Mouse (Mus musculus) megakaryocyte, adult 5-6 weeks (primary cell): ENCODE data around the gene Fbxo42. TPM values are rescaled to one million over a fixed set of nuclear protein-coding genes. Genes with fewer than 3 reads are reported as not detected.

Source experiments
- ATAC-seq: 2 replicates; pipeline ENCODE4 v1.8.0; 2016; ENCODE audit warnings: mild to moderate bottlenecking, inconsistent platforms; ENCODE audit not compliant: poor library complexity, severe bottlenecking
- total RNA-seq, 2 experiments: library from RNA; stranded (forward) in 1 of 2; stranded (reverse) in 1 of 2; fragments of 153-499, 151-499 nt in 1 of 2; fragments of 221-1000, 200-1000 nt in 1 of 2; gene quantifications; 2 replicates each; pipeline versions ENCODE4 v1.2.3 to v1.2.4; 2015 to 2017

Gene Fbxo42
- total RNA-seq, 2 experiments from 2014 or later, result 10.0 to 16.3 TPM

DNA sequence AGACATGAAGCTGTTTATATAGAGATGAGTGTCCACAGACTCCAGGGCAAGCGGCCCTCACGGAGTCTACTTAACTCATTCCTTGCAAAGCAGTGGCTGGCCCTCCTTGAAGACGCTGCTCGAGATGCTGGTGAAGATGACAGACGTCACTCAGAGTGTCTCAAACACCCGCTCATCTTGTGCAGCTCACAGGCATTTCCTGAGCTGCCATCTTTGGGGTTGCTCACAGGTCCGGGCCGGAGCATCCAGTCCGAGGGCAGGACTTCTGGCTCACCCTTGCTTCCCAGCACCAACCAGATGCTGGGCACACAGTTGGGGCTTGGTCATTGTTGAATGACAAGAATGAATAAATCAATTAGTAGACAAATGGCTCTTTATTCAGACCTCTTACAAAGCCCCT, 65.2 kb downstream of the Fbxo42 start:
- no peak for ATAC-seq

DNA sequence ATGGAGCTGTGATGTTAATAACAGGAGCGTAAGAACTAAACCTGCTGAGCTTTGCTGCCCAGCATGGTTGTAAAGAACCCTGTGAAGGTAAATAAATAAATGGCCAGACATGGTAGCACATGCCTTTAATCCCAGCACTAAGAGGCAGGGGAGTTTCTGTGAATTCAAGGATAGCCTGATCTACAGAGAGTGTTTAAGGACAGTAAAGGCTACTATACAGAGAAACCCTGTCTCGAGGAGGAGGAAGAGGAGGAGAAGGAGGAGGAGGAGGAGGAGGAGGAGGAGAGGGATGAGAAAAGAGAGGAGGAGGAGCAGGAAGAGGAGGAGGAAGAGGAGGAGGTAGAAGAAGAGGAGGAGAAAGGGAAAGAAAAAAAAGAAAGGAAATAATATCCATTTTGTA, 65.6 kb downstream of the Fbxo42 start:
- no peak for ATAC-seq

DNA sequence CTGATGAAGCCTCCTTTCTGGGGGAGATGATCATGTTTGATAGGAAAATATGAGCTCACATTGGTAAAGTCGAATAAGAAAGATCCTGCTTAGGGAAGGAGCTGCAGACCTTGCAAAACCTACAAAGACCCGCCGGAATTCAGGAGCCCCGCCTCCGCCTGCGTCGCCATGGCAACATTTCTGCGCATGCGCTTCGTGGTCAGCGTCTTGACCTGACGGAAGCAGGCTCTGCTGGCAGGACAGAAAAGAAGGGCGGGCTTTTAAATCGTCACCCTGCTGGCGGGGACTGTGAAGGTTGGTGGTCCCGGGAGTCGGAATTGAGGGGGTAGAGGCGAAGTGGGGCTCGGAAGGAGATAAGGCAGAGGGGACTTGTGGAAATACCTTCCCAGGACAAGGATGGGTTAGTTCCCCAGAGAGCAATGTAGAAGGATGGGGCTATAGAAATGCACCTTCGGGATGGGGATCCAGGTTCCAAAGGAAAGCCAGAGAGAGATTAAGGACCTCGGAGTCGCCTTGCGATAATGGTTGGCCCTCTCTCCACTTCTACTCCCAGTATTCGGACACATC, 66.1 kb downstream of the Fbxo42 start, which contains the start of gene Rsg1:
Gene Rsg1, plus strand, starts transcription at position 187 of the 567 bp plus-strand sequence.
- ATAC-seq, result peak; percentile 85

DNA sequence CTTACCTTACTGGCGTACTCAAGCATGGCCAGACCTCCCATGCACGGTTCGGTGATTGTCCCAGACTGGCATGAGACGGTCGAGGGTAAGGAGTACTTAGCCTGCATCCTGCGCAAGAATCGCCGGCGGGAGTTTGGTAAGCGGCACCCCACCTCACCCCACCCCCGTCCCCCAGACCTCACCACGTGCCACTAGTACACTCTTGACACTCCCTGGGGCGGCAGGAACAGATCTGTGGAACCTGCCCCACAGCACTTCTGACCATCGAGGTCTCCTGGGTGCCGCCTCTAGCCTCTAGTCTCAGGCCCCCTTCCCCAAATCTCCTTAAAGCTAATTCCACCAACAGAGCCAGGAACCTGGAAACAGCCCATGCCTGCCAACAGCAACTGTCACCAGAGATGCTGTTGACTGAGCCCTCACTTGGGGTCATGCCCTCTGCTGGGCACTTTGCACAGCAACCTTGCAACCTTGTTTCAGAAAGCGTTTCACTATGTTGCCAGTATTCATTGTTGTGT, 66.7 kb downstream of the Fbxo42 start:
- peak; percentile 66; the same call in 1 of the 2 replicates for ATAC-seq

DNA sequence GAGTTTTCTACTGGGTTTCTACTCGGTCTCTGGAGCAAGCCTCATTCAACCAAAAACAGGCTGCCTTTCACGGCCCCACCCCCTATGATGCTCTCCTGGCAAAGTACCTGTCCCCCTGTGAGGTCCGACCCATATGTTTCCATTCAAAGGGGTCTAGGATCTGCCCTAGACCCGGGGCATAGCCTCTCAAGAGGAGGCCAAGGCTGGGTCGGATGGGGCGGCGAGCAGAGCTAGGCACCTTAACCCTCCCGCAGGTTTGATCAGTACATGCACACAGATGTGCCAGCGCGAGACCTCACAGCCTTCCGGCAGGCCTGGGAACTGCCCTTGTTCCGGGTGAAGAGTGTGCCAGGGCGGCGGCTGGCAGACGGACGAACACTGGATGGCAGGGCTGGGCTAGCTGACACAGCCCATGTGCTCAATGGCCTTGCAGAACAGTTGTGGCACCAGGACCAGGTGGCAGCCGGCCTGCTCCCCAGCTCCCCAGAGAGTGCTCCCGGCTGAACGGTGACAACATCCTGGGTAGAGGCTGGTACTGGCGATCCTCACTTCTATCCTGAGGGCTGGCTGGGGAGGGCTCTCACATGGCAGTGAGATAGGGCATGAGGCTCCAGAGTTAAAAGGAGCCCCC, 72.0 kb downstream of the Fbxo42 start:
- ATAC-seq, result no peak

DNA sequence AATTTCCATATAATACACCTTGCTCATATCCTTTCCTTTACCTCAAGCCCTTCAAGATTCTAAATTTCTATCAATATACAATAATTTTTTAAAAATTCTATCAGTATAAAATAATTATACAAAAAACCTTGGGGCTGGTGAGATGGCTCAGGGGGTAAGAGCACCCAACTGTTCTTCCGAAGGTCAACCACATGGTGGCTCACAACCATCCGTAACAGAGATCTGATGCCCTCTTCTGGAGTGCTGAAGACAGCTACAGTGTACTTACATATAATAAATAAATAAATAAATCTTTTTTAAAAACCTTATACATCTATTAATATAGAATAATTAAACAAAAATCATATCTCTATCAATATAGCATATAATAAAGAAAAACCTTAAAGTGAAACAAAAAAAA, 74.1 kb downstream of the Fbxo42 start:
- no peak for ATAC-seq

DNA sequence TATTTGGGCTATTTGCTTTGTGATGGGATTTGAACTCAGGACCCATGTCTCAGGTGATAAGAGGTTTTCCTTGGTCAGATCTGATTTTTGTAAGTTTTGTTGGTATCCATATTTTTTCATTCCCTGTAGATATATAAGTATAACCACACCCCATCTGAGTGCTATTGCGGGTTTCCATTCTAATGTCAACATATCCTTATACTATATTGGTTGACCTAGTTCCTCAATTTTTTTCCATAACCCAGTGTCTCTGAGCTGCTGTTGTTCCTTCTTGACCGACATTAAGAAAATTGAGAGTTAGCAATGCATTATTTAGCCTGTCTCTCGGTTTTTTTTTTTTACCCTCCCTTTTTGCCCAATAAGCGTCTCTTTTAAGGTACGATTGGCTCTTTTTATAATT, 75.0 kb downstream of the Fbxo42 start:
- ATAC-seq, result peak; percentile 72

DNA sequence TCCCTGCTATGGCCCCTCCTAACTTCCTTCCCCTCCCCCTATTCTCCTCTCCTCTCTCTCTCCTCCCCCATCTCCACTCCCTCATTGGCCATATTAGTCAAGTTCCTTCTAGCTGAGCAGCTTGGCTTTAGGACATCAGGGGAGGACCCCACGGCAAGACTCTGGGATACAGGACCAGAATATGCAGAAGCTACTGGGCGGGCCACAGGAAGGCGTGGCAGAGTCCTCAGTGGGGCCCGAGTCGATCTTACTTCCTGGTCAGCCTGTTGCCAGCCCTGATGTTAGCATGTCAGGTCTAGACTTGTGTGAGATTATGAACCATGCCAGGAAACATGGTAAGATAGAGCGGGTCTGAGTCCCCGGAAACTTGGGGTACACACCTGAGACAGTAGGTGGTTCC, 81.0 kb downstream of the Fbxo42 start:
- ATAC-seq, result no peak

DNA sequence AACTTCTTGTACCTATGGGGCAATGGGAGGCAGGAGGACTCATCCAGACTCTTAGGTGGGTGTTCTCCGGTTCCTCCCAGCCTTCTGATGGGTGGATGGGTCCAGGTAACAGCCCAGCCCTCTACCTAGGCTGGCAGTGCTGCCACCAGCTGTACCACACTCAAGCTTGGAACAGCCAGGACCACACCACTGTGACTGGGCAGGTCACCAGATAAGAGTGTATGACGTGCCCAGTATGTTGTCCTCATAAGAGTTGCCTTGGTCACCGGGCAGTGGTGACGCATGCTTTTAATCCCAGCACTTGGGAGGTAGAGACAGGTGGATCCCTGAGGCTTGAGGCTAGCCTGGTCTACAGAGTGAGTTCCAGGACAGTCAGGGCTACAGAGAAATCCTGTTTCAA, 85.5 kb downstream of the Fbxo42 start:
- ATAC-seq, result no peak

DNA sequence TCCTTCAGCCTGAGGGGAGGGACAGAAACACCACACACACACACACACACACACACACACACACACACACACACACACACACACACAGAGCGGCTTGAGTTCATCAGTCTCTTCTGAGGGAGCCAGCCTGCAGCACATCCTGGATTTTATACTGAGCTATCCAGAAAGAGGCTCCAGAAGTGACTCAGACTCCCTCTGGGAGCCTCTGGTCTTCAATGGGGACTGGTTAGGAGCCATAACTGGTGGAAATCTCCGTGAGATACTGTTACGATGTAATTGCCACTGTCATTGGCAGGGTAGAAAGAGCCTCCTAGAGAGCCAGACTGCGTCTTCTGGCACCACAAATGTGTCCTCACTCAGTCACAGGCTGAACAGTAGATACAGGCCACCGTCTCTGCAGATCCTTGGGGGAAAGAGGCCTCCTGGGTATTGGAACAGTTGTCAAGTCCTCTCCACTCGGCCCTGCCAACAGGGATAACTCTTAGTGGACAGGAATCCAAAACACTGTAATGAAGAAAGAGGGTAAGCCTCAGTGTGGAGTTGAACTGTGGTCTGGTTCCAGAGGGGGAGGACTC, 87.9 kb downstream of the Fbxo42 start:
- ATAC-seq, result no peak

DNA sequence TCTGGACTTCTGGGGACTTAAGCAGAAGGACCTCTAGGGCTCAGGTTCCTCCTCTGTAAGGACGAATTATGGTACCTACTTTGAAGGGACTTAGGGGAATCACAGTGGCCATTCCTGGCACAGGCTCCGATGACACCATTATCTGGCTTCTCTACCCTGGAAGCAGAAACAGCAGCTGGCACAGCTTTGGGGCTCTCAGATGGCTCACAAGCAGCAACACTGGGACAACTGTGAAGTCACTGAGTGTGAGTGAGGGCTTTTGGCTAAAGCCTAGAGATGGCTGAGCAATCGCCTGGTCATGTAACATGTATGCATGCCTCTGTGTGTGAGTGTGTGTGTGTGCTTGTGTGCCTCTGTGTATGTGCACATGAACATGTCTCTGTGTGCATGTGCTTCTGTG, 89.1 kb downstream of the Fbxo42 start:
- ATAC-seq, result no peak

DNA sequence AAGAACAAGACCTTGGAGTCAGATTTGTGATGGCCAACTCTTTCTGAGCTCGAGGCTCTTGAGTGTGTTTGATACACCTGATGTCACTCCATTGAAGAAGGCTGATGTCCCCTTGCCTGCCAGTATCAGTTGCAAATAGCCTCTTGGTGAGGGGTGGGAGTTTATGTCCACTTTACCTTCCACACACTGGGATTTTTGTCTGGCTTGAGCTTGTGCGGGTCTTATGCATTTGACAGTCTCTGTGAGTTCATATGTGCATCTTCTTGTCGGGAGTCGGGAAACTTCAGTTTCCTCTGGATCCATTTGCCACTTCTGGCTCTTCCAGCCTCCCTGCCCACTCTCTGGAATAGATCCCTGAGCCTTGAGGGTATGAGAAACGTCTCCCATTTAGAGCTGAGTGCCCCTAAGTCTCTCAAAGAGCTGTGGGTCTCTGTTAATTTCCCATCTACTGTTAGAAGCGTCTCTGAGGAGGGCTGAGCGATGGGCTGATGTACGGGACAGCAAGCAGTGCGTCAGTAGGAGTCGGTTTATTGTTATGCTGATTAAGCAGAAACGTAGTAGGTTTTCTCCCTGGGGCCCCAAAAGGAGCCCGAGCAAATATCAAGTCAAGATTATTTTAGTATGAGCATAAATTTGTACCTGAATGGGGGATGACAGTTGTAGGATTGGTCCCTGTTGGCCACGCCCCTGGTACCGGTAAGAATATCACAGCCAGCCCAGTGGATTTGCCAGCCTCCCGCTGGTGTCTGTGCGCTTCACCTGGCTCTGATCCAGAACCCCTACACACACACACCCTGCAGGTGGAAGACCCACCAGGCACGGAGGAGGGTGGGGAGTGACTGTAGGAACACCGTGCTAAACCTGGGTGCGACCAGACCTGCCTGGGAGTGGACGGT, 91.0 kb downstream of the Fbxo42 start:
- ATAC-seq, result no peak

DNA sequence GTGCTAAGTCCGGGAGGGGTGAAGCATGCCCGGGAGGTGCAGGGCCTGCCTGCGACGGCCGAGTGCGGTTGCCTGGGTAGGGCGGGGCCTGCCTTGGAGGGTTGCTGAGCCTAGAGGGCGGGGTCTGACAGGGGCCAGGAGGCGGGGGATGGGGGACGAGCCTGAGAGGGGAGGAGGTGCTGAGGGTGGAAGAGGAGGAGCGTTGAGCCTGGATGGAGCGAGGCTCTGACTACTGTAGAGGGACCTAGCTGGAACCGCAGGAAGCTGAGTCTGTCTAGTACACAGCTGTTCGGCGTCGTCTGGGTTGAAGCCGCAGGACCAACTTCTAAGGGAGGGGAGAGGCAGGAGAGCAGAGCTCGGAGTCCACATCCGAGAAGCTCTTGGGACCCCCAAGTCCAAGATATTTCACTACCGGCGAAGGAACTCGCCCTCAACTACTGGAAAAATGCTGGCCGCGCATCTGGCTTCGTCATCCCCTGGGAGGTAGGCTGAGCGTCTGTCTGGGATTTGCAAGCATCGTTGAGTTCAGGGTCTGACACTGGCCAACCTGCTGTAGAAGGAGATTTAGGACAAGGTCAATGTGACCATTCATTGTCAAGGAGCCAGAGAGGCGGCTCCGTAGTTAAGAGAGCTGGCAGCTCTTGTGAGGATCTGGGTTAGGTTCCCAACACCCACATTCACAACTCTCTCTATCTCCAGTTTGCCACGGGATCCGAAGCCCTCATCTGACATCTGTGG, 91.8 kb downstream of the Fbxo42 start, which contains the start of gene Arhgef19:
Gene Arhgef19, plus strand, starts transcription at position 112 of the 738 bp plus-strand sequence.
- ATAC-seq, result peak; percentile 96

DNA sequence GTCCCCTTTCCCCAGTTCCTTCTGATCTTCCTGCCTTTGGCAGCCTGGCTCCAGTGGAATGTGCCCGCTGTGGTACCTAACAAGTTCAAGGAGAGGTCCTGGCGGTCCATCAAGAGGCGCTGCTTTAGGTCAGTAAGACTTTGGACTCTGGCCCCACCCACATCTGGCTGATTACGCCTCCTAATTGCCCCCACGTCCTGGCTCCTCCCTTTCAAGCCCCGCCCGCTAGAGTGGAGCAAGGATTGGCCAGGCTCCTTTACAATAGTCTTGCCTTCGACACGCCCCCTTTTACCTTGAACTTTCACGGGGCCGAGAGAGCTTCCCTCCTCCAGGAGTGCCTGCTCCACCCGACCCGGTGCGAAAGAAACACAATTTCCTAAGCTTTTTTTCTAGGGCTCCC, 92.9 kb downstream of the Fbxo42 start:
- ATAC-seq, result peak; percentile 20; the same call in 1 of the 2 replicates

DNA sequence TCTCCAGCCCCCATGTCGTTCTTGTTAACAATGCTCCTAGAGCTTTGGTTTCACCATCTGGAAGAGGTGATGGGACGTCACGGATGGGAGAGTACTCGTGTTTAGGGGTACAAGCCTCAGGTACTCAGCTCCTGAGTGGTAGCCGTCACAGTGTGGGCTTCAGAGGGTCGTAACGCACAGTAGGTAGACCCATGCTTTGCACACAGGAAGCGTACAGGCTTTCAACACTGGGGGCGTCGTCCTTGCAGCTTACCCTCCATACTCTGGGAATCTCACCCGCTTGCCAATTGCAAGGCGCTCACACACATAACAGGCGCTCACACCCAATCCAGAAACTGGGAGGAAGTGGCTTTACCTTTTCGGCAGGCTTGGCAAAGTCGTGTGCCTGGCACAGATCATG, 94.1 kb downstream of the Fbxo42 start:
- ATAC-seq, result no peak

DNA sequence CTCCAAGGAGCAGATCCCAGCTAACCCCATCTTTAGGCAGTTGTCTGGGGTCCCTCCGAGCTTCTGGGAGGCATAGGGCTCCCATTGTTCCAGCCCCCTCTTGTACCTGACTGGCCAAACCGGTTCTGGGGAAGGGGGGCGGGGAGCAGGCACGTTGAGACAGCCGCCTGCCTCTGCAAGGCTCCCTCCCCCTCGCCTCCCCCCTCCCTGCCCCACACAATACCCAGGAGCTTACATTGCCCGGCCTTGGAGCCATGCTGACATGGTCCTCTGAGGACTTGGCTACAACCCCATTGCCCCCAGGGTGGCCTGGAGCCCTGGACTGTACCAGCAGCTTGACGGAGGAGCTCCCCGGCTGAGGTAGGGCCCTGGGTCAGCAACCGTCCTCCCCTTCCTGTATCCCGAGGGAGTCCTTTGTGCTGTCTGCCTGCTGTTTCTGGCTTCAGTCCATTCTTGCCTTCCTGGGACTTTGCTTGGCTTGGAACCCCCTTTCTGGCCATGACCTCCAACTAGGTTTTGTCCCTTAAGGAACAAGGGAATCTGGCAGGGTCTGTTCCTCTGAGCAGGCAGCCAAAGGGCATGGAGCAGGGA, 95.0 kb downstream of the Fbxo42 start:
- no peak for ATAC-seq

DNA sequence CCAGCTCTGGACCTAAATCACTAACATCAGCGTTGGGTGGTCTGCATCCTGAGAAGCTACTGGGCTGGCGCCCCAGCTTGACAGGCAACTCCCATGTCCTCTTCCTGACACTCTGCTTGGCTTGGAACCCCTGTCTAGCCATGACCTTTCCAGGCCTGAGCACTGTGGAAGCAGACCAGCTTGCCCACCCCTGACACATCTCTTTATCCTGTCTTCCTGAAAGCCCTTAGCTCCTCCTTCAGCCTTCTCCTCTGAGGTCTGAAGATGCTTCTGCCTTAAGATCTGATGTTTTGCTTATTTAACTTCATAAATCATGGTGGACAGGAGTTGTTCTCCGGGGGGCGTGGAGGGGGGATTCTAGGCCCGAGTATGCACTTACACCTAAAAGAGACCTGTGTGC, 95.9 kb downstream of the Fbxo42 start:
- ATAC-seq, result no peak

DNA sequence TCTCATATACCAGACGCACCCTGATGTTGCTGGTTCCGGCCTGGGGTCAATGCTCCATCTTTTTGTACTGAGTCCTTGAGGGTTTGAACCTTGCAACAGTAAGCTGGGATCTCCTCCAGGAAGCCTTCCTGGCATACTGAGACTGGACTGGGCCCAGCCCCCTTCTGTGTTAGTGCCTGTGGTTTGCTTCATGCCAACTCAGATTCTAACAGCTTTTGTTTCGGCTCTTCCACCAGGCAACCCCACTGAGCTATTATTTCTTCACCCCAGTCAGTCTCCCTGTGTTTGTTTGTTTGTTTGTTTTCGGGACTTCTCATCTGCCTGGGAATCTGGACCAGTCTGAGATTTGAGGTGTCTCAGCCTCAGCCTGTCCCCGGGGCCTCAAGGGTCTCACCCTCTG, 96.7 kb downstream of the Fbxo42 start:
- ATAC-seq, result no peak

DNA sequence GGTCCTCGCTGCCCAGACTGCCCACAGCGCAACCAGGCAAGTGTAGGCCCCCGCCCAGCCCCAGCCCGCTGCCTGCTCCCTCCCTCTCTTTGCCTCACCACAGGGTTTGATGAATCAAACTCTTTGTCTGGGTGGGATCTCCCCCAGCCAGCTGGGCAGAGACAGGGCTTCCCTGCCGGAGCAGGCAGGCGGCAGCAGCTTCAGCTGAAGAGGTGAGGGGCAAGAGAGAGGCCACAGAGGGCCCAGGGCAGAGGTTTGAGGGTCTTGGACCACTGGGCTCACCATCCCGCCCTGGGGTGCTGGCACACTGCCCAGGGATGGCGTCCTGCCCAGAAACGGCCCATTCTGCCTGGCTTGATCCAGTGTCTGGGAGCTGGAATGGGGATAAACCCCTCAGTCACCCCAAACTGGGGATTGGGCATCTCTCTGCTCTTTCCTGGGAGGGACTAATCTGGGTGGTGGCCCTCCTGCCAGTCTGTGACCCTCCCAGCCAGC, 97.3 kb downstream of the Fbxo42 start:
- ATAC-seq, result no peak
